In the genomic region with DNA sequence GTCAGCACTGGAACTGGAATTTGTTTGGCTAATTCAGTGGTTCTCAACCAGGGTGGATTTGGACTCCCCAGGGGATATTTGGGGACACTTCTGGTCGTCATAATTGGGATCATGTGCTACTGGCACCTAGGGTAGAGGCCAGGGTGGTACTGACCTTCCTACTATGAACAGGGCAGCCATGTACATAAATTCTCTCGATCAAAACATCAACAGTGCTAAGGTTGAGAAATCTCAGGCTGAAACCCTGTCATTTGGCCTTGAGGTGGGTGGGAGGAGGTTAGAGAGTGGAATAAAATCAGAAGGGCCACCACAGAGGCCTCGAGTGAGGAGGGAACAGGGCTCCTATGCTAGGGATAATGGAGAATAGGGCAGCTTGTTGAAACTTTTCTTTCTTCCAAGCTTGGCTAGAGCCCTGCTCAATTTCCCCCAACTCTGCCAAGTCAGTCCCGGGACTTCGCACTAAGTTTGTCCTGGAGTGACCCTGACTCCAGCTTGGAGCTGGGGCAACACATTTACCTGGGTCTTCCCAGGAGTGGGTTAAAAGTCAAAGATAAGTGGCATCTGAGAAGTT, we compare ENCODE assay signal across 8 mouse cellular contexts. TPM values are rescaled to one million over a fixed set of nuclear protein-coding genes. Genes with fewer than 3 reads are reported as not detected.
DNase-seq lines count a peak whose midpoint lies in the region; ATAC-seq and TF ChIP-seq lines count a peak whose summit lies in the region.

No protein-coding gene starts in this region.

- TF ChIP-seq CTCF in liver, postnatal 0 days (IDR thresholded peaks at IDR 0.05; ENCODE audit: low read depth) = no peak

- peak overlapping the region; percentile 69; the same call in 1 of the 2 replicates for H3K4me2 ChIP-seq in intestine, embryonic 15.5 days (replicated peaks)
- peak overlapping the region; percentile 92 for H3K4me2 ChIP-seq in liver, postnatal 0 days (ENCODE audit: low read depth, low read length)

- no peaks in the 10 kb centered on the region for H3K27me3 ChIP-seq in intestine, embryonic 15.5 days (replicated peaks)
- no peaks in the 10 kb centered on the region for H3K27me3 ChIP-seq in liver, postnatal 0 days (ENCODE audit: insufficient read depth, low read length)

- peaks cover 36% of the 10 kb centered on the region for H3K4me1 ChIP-seq in intestine, embryonic 15.5 days (replicated peaks)
- peaks cover 52% of the 10 kb centered on the region for H3K4me1 ChIP-seq in liver, postnatal 0 days (ENCODE audit: insufficient read depth)

- peak; percentile 32 for DNase-seq in ovary, adult 18-20 months (ENCODE audit: low spot score)
- DNase-seq in ovary, postnatal 10 days (ENCODE audit: low spot score) = no peak
- peak; percentile 43 for DNase-seq in fibroblast of lung, adult 2 months (ENCODE audit: low read depth)
- peak; percentile 28 for DNase-seq in liver, postnatal 0 days
- no peak for DNase-seq in urinary bladder, postnatal 10 days (ENCODE audit: low spot score)
- DNase-seq in MN1 (ENCODE audit: low spot score) = no peak
- no peak for DNase-seq in cerebellum, adult 18-20 months

- TF ChIP-seq EP300 in liver, postnatal 0 days (IDR thresholded peaks at IDR 0.05; ENCODE audit: low read depth) = peak; percentile 53; the same call in 1 of the 2 replicates

- H3K36me3 ChIP-seq in intestine, embryonic 15.5 days = no peaks in the 10 kb centered on the region
- peaks cover 6% of the 10 kb centered on the region for H3K36me3 ChIP-seq in liver, postnatal 0 days (replicated peaks; ENCODE audit: insufficient read depth, low read length)

- no peak overlapping the region for H3K4me3 ChIP-seq in intestine, embryonic 15.5 days (replicated peaks)
- H3K4me3 ChIP-seq in liver, postnatal 0 days (ENCODE audit: low read depth, low read length) = peak overlapping the region; percentile 49; the same call in 1 of the 2 replicates

- no peaks in the 10 kb centered on the region for H3K9me3 ChIP-seq in intestine, embryonic 15.5 days
- no peaks in the 10 kb centered on the region for H3K9me3 ChIP-seq in liver, postnatal 0 days (ENCODE audit: low read length)

- H3K9ac ChIP-seq in intestine, embryonic 15.5 days = peak overlapping the region; percentile 0; the same call in 1 of the 2 replicates
- H3K9ac ChIP-seq in liver, postnatal 0 days (replicated peaks) = peak overlapping the region; percentile 61

- ATAC-seq in intestine, embryonic 15.5 days = no peak
- no peak for ATAC-seq in liver, postnatal 0 days

- peak overlapping the region; percentile 96 for H3K27ac ChIP-seq in intestine, embryonic 15.5 days
- H3K27ac ChIP-seq in liver, postnatal 0 days (ENCODE audit: low read depth) = peak overlapping the region; percentile 99

- 75% methylated on average over 5 of the region's 5 CpGs for WGBS in intestine, embryonic 15.5 days
- 50% methylated on average over 5 of the region's 5 CpGs for WGBS in liver, postnatal 0 days (ENCODE audit: insufficient replicate concordance)

RNA-seq across cellular contexts. Expression of a gene that starts 2.3 kb away (rescaled TPM):
- 17.7 and 20.3 TPM in 2 replicates for polyA plus RNA-seq in intestine, embryonic 15.5 days (2015; fragmentation: Nextera tagmentation; extraction: Ambion mirVana)
- polyA plus RNA-seq in liver, postnatal 0 days (2015; fragmentation: Nextera tagmentation; extraction: Ambion mirVana) = 34.2 and 35.6 TPM in 2 replicates

RNA-seq across cellular contexts. Expression of a gene that starts 4.7 kb away (rescaled TPM):
- 6.1 and 7.0 TPM in 2 replicates for polyA plus RNA-seq in intestine, embryonic 15.5 days (2015; fragmentation: Nextera tagmentation; extraction: Ambion mirVana)
- polyA plus RNA-seq in liver, postnatal 0 days (2015; fragmentation: Nextera tagmentation; extraction: Ambion mirVana) = 8.4 and 9.5 TPM in 2 replicates

RNA-seq across cellular contexts. Expression of a gene that starts 19.8 kb away (rescaled TPM):
- 20.4 and 26.4 TPM in 2 replicates for polyA plus RNA-seq in intestine, embryonic 15.5 days (2015; fragmentation: Nextera tagmentation; extraction: Ambion mirVana)
- polyA plus RNA-seq in liver, postnatal 0 days (2015; fragmentation: Nextera tagmentation; extraction: Ambion mirVana) = 975 and 1,049 TPM in 2 replicates

RNA-seq across cellular contexts. Expression of a gene that starts 27.4 kb away (rescaled TPM):
- 47.5 and 48.2 TPM in 2 replicates for polyA plus RNA-seq in intestine, embryonic 15.5 days (2015; fragmentation: Nextera tagmentation; extraction: Ambion mirVana)
- polyA plus RNA-seq in liver, postnatal 0 days (2015; fragmentation: Nextera tagmentation; extraction: Ambion mirVana) = 12.1 and 13.9 TPM in 2 replicates

RNA-seq across cellular contexts. Expression of a gene that starts 36.7 kb away (rescaled TPM):
- polyA plus RNA-seq in intestine, embryonic 15.5 days (2015; fragmentation: Nextera tagmentation; extraction: Ambion mirVana) = 41.1 and 48.0 TPM in 2 replicates
- 823 and 833 TPM in 2 replicates for polyA plus RNA-seq in liver, postnatal 0 days (2015; fragmentation: Nextera tagmentation; extraction: Ambion mirVana)

Comparison
In these comparisons a context has a peak if more than half of its experiments do, and no peak if none do; other contexts are left out.
1. DNase-seq: peak in ovary, adult 18-20 months (single experiment), fibroblast of lung, adult 2 months (single experiment) and liver, postnatal 0 days (single experiment); none in ovary, postnatal 10 days (single experiment), urinary bladder, postnatal 10 days (single experiment), MN1 (single experiment) and cerebellum, adult 18-20 months (0 of 2).
2. RNA of a gene that starts 19.8 kb away (polyA plus RNA-seq): 975 to 1,049 TPM in liver, postnatal 0 days; 20.4 to 26.4 TPM in intestine, embryonic 15.5 days; every median in the first group is over 10 times any median in the second.